Mouse (Mus musculus) spleen, postnatal 10 days (tissue): Measurements from ENCODE around the gene Dennd5a.
A peak's percentile ranks its signal among the peaks of the same experiment; 100 is the strongest.

Experiments used
- DNase-seq, 2 experiments: peaks; one replicate each; pipeline ENCODE4 v3.0.0; 2021 to 2022; ENCODE audit warnings: low spot score in 2 of 2

Gene Dennd5a

GRCm38 (mm10) chr7:109886249-109886648 lies 74.0 kb downstream of the Dennd5a start:
- no peak for DNase-seq

- DNase-seq = no peak
These were observed 77.7 kb downstream of the Dennd5a start for GRCm38 (mm10) chr7:109882574-109882973.

- DNase-seq = no peak
These were observed 78.6 kb downstream of the Dennd5a start for GRCm38 (mm10) chr7:109881561-109882099.

GRCm38 (mm10) chr7:109879158-109879557 lies 81.1 kb downstream of the Dennd5a start:
- DNase-seq = no peak

- DNase-seq = no peak
These were observed 84.2 kb downstream of the Dennd5a start for GRCm38 (mm10) chr7:109876085-109876484.

GRCm38 (mm10) chr7:109875598-109875997 lies 84.7 kb downstream of the Dennd5a start:
- no peak for DNase-seq

GRCm38 (mm10) chr7:109875033-109875432 lies 85.2 kb downstream of the Dennd5a start:
- DNase-seq = no peak

GRCm38 (mm10) chr7:109873170-109873569 lies 87.1 kb downstream of the Dennd5a start:
- DNase-seq = no peak

GRCm38 (mm10) chr7:109871232-109871631 lies 89.0 kb downstream of the Dennd5a start:
- DNase-seq = no peak

GRCm38 (mm10) chr7:109868498-109868897 lies 91.8 kb downstream of the Dennd5a start:
- no peak for DNase-seq

- no peak for DNase-seq
These were observed 93.6 kb downstream of the Dennd5a start for GRCm38 (mm10) chr7:109866643-109867042.

GRCm38 (mm10) chr7:109865370-109866229 lies 94.7 kb downstream of the Dennd5a start, which contains the start of gene Scube2:
Gene Scube2, minus strand, starts transcription at chr7:109865679.
- peak in 1 of 2 experiments; percentile 20 for DNase-seq

GRCm38 (mm10) chr7:109863561-109863960 lies 96.7 kb downstream of the Dennd5a start:
- no peak for DNase-seq

GRCm38 (mm10) chr7:109860162-109860561 lies 100.1 kb downstream of the Dennd5a start:
- DNase-seq = no peak

GRCm38 (mm10) chr7:109859354-109859753 lies 100.9 kb downstream of the Dennd5a start:
- DNase-seq = no peak

GRCm38 (mm10) chr7:109852752-109853212 lies 107.5 kb downstream of the Dennd5a start:
- DNase-seq = no peak

- no peak for DNase-seq
These were observed 108.3 kb downstream of the Dennd5a start for GRCm38 (mm10) chr7:109852017-109852416.

- no peak for DNase-seq
These were observed 109.7 kb downstream of the Dennd5a start for GRCm38 (mm10) chr7:109850531-109850930.

- no peak for DNase-seq
These were observed 110.4 kb downstream of the Dennd5a start for GRCm38 (mm10) chr7:109849750-109850434.

GRCm38 (mm10) chr7:109848867-109849733 lies 111.2 kb downstream of the Dennd5a start:
- no peak for DNase-seq

- no peak for DNase-seq
These were observed 116.2 kb downstream of the Dennd5a start for GRCm38 (mm10) chr7:109844100-109844499.
